Comparison of ENCODE assay signal across 9 mouse cellular contexts in the genomic region with DNA sequence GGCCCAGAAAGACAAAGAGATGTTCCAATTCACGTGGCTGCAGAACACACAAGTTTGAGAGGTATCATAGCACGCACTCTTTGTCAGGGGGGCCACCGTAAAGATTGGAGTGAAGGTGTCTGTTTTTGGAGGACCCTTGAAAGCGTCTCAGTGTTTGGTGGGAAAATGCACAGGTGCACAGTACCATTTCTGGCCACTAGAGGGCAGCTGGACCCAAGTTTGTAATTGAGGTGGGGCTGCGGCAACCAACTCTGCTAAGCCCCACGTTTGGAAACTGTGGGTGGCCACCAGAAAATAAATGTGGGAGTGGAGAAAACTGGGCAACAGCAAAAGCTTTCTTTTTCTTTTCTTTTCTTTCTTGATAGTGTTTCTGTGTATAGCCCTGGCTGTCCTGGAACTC. TPM values are rescaled to one million over a fixed set of nuclear protein-coding genes. Genes with fewer than 3 reads are reported as not detected.
DNase-seq lines count a peak whose midpoint lies in the region; TF ChIP-seq lines count a peak whose summit lies in the region.
"Had no signal": no experiment of that assay in that cellular context is flagged by ENCODE, and none has a peak within 500 bp of the region (broad histone marks: within the 10 kb centered on the region; RNA-seq: fewer than 3 reads in every experiment).

No protein-coding gene starts in this region.

- peaks cover 7% of the 10 kb centered on the region for H3K27me3 ChIP-seq in E14TG2a.4 (ENCODE audit: insufficient read depth, low read length)
- H3K27me3 ChIP-seq in cerebellum, adult 2 months (ENCODE audit: control insufficient read depth, insufficient read depth, low read length): no peaks in the 10 kb centered on the region
- H3K27me3 ChIP-seq in thymus, adult 2 months (ENCODE audit: control insufficient read depth, insufficient read depth, low read length): no peaks in the 10 kb centered on the region

- H3K9me3 ChIP-seq in E14TG2a.4 (ENCODE audit: low read length): no peaks in the 10 kb centered on the region
- H3K9me3 ChIP-seq: limb, embryonic 12.5 days had no signal

- H3K27ac ChIP-seq in cerebellum, adult 2 months (ENCODE audit: insufficient read depth, low read length): no peak overlapping the region
- no peak overlapping the region for H3K27ac ChIP-seq in thymus, adult 2 months (ENCODE audit: control insufficient read depth, insufficient read depth, low read length)
- H3K27ac ChIP-seq: limb, embryonic 12.5 days had no signal

- 7% methylated on average over 6 of the region's 6 CpGs for WGBS in cerebellum, adult 2 months
- WGBS in thymus, adult 2 months: 7% methylated on average over 6 of the region's 6 CpGs

- no peak for TF ChIP-seq POLR2A in cerebellum, adult 2 months (IDR thresholded peaks at IDR 0.05; ENCODE audit: borderline replicate concordance, insufficient read depth, low read length)
- no peak for TF ChIP-seq POLR2A in thymus, adult 2 months (IDR thresholded peaks at IDR 0.05; ENCODE audit: control insufficient read depth, extremely low read depth, insufficient read depth, low read length, poor library complexity)

- no peak overlapping the region for H3K4me3 ChIP-seq in E14TG2a.4 (replicated peaks; ENCODE audit: low read length)
- no peak overlapping the region for H3K4me3 ChIP-seq in cerebellum, adult 2 months (replicated peaks; ENCODE audit: insufficient read depth, low read depth, low read length)
- no peak overlapping the region for H3K4me3 ChIP-seq in thymus, adult 2 months (ENCODE audit: control insufficient read depth, insufficient read depth, low read length)
- H3K4me3 ChIP-seq: limb, embryonic 12.5 days had no signal

- intact Hi-C loops in left cerebral cortex, postnatal 14 days (cut with DNase I): loop anchor here (5.0 kb wide), 1 partner anchor 151 kb away; no protein-coding TSS in a partner anchor

- TF ChIP-seq CTCF in E14TG2a.4 (conservative IDR thresholded peaks at IDR 0.05; ENCODE audit: low read length): peak; percentile 98
- peak; percentile 90 for TF ChIP-seq CTCF in cerebellum, adult 2 months (IDR thresholded peaks at IDR 0.05; ENCODE audit: borderline replicate concordance, insufficient read depth, low read depth, low read length)
- peak; percentile 80; the same call in 1 of the 2 replicates for TF ChIP-seq CTCF in thymus, adult 2 months (IDR thresholded peaks at IDR 0.05; ENCODE audit: borderline replicate concordance, control insufficient read depth, extremely low read depth, insufficient read depth, low read length, poor library complexity)

- DNase-seq in heart, adult 8-10 months (ENCODE audit: low spot score): peak; percentile 48
- no peak for DNase-seq in heart, adult 11 months
- peak; percentile 62 to 82 for DNase-seq in cerebellum, adult 2 months
- peak; percentile 63 for DNase-seq in forelimb bud, embryonic 11.5 days (ENCODE audit: low read depth, low spot score)
- peak; percentile 66 to 82 for DNase-seq in left cerebral cortex, postnatal 14 days (ENCODE audit: low spot score in 2 of 2)
- DNase-seq in natural killer cell, adult 2 months (ENCODE audit: low spot score in 2 of 2): peak; percentile 42 to 62
- peak; percentile 73 for DNase-seq in thymus, adult 2 months

- H3K4me1 ChIP-seq in E14TG2a.4 (replicated peaks; ENCODE audit: low read depth, low read length): peaks cover 45% of the 10 kb centered on the region
- peaks cover 32% of the 10 kb centered on the region for H3K4me1 ChIP-seq in cerebellum, adult 2 months (ENCODE audit: control insufficient read depth, insufficient read depth, low read length)
- no peaks in the 10 kb centered on the region for H3K4me1 ChIP-seq in thymus, adult 2 months (replicated peaks; ENCODE audit: control insufficient read depth, insufficient read depth, low read length)

- no peaks in the 10 kb centered on the region for H3K36me3 ChIP-seq in E14TG2a.4 (ENCODE audit: insufficient read depth, low read length)
- no peaks in the 10 kb centered on the region for H3K36me3 ChIP-seq in thymus, adult 2 months (ENCODE audit: control insufficient read depth, insufficient read depth, low read length)
- H3K36me3 ChIP-seq: limb, embryonic 12.5 days had no signal

RNA-seq across cellular contexts. Expression of gene Sept3, which starts 8.3 kb away (rescaled TPM):
- total RNA-seq in heart, adult 8-10 months (2022): under 1 TPM; 0.16 to 0.90 (median 0.44) TPM
- polyA plus RNA-seq in cerebellum, adult 2 months (2012; rRNA removed): 306 and 367 TPM in 2 replicates
- 100 to 1,000 TPM; 428 to 442 TPM for total RNA-seq in left cerebral cortex, postnatal 14 days (2021)
- polyA plus RNA-seq in thymus, adult 2 months (2012; rRNA removed): 3.4 and 4.6 TPM in 2 replicates

RNA-seq across cellular contexts. Expression of gene 1500009C09Rik, which starts 14.2 kb away (rescaled TPM):
- total RNA-seq in heart, adult 8-10 months (2022): not detected
- polyA plus RNA-seq in cerebellum, adult 2 months (2012; rRNA removed): 195 and 218 TPM in 2 replicates
- total RNA-seq in left cerebral cortex, postnatal 14 days (2021): 100 to 1,000 TPM; 104 TPM
- polyA plus RNA-seq in thymus, adult 2 months (2012; rRNA removed): 0.08 and 0.24 TPM in 2 replicates
- polyA plus RNA-seq: limb, embryonic 12.5 days had no signal

RNA-seq across cellular contexts. Expression of gene Cenpm, which starts 21.8 kb away (rescaled TPM):
- 1 to 10 TPM in 1 of 4 experiments, under 1 TPM in 3; 0.29 to 1.5 (median 0.44) TPM for total RNA-seq in heart, adult 8-10 months (2022)
- polyA plus RNA-seq in cerebellum, adult 2 months (2012; rRNA removed): 3.2 and 3.6 TPM in 2 replicates
- 1 to 10 TPM; 3.3 to 5.0 TPM for total RNA-seq in left cerebral cortex, postnatal 14 days (2021)
- 44.8 and 68.0 TPM in 2 replicates for polyA plus RNA-seq in thymus, adult 2 months (2012; rRNA removed)

RNA-seq across cellular contexts. Expression of gene Wbp2nl, which starts 32.4 kb away (rescaled TPM):
- total RNA-seq in heart, adult 8-10 months (2022): not detected
- polyA plus RNA-seq in cerebellum, adult 2 months (2012; rRNA removed): not detected in 2 replicates
- total RNA-seq in left cerebral cortex, postnatal 14 days (2021): not detected
- 0.11 and 0.14 TPM in 2 replicates for polyA plus RNA-seq in thymus, adult 2 months (2012; rRNA removed)
- polyA plus RNA-seq: limb, embryonic 12.5 days had no signal

RNA-seq across cellular contexts. Expression of gene Tnfrsf13c, which starts 42.2 kb away (rescaled TPM):
- total RNA-seq in heart, adult 8-10 months (2022): under 1 TPM in 1 of 4 experiments, not detected in 3; 0.26 TPM
- 0.89 and 0.93 TPM in 2 replicates for polyA plus RNA-seq in cerebellum, adult 2 months (2012; rRNA removed)
- under 1 TPM; 0.27 to 0.35 TPM for total RNA-seq in left cerebral cortex, postnatal 14 days (2021)
- polyA plus RNA-seq in thymus, adult 2 months (2012; rRNA removed): 4.3 and 7.0 TPM in 2 replicates
- polyA plus RNA-seq: limb, embryonic 12.5 days had no signal

Comparison
In these comparisons a context has a peak if more than half of its experiments do, and no peak if none do; other contexts are left out.
1. RNA of gene Sept3, which starts 8.3 kb away (total RNA-seq): 428 to 442 TPM in left cerebral cortex, postnatal 14 days; 0.16 to 0.90 TPM in heart, adult 8-10 months; every median in the first group is over 100 times any median in the second.
2. RNA of gene 1500009C09Rik, which starts 14.2 kb away (total RNA-seq): 104 TPM in left cerebral cortex, postnatal 14 days; not detected in heart, adult 8-10 months; every median in the first group is over 100 times any median in the second.
3. Peak in every context shown above with its lines, with median percentiles within 50 percentile points of each other: CTCF ChIP-seq.